Mouse (Mus musculus) liver, embryonic 13.5 days (tissue): ENCODE measurements around the gene Pptc7. TPM values are rescaled to one million over a fixed set of nuclear protein-coding genes. Genes with fewer than 3 reads are reported as not detected.

Source experiments
- ATAC-seq: fragments of 200-750 bp; cut with Nextera tagmentation; 2 replicates; pipeline ENCODE4 v1.8.0; 2017; ENCODE audit warnings: low read depth, mild to moderate bottlenecking, moderate number of reproducible peaks, moderate library complexity
- DNase-seq: peaks from one replicate; pipeline ENCODE4 v3.0.0; 2022
- H3K27ac ChIP-seq: fragments of 300-500 bp; sonication (generic); 2 replicates; pipeline ENCODE4 v1.5.1; 2015; ENCODE audit warnings: moderate library complexity, mild to moderate bottlenecking, inconsistent platforms
- H3K27me3 ChIP-seq: fragments of 300-500 bp; sonication (generic); 2 replicates; pipeline ENCODE4 v1.6.1; 2015; ENCODE audit warnings: mild to moderate bottlenecking, inconsistent platforms
- H3K36me3 ChIP-seq: fragments of 300-500 bp; sonication (generic); 2 replicates; pipeline ENCODE4 v1.6.1; 2015; ENCODE audit warnings: mild to moderate bottlenecking, inconsistent platforms
- H3K4me1 ChIP-seq: fragments of 300-500 bp; sonication (generic); replicated peaks from 2 replicates; pipeline ENCODE4 v1.6.1; 2015; ENCODE audit warnings: inconsistent platforms
- H3K4me2 ChIP-seq: fragments of 300-500 bp; sonication (generic); 2 replicates; pipeline ENCODE4 v1.6.1; 2015; ENCODE audit warnings: inconsistent platforms, mild to moderate bottlenecking, moderate library complexity
- H3K4me3 ChIP-seq: fragments of 300-500 bp; sonication (generic); replicated peaks from 2 replicates; pipeline ENCODE4 v1.5.1; 2015; ENCODE audit warnings: mild to moderate bottlenecking, inconsistent platforms
- H3K9ac ChIP-seq: fragments of 300-500 bp; sonication (generic); 2 replicates; pipeline ENCODE4 v1.6.1; 2015; ENCODE audit warnings: mild to moderate bottlenecking, inconsistent platforms
- H3K9me3 ChIP-seq: fragments of 300-500 bp; sonication (generic); replicated peaks from 2 replicates; pipeline ENCODE4 v1.6.1; 2016; ENCODE audit warnings: inconsistent platforms
- WGBS: fragments of 180-500 bp; shearing (Covaris S2); methylation state at CpG from one replicate; pipeline ENCODE4 v1.1.7; 2015; ENCODE audit not compliant: insufficient replicate concordance; 5-methylcytosine and 5-hydroxymethylcytosine counted together
- polyA plus RNA-seq: library from polyadenylated mRNA; unstranded; fragments of >200 nt; fragmentation: Nextera tagmentation; extraction: Ambion mirVana; gene quantifications from 2 replicates; pipeline ENCODE4 v1.2.1, GENCODE M21; 2015

Gene Pptc7
- 3.4 and 3.5 TPM in 2 replicates for polyA plus RNA-seq

DNA sequence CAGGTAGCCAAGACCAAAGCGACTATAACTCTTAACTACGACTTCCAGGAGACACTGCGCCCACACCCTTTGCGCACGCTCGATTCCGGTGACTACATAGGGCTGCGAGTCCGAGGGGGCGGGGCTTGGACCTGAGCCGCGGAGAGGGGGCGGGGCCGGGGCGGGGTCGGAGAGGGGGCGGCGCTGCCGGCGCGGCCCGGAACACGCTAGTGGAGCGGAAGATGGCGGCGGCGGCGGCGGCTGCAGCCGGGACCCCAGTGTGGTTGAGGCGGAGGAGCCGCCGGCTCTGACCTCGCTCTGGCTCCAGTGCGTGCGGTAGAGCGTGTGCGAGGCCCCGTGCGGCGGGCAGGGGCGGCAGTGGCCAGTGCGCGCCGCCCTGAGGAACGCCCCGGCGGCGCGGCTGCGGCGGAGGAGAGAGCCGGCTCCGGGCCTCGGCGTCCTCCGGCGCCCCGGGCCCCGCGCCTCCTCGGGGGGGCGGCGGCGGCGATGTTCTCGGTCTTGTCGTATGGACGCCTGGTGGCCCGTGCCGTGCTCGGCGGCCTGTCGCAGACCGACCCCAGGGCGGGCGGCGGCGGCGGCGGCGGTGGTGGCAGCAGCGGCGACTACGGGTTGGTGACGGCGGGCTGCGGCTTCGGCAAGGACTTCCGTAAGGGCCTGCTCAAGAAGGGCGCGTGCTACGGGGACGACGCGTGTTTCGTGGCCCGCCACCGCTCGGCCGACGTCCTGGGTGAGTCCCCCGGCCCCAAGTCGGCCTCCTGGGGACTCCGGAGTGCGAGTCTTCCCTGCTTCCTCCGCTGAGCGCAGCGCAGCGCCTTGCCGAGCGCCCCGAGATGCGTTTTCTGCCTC lies at the start of gene Pptc7:
Gene Pptc7 (plus strand): TSS at position 183 of the 846 bp plus-strand sequence.
- under 1% methylated on average over 85 of the region's 114 CpGs for WGBS

DNA sequence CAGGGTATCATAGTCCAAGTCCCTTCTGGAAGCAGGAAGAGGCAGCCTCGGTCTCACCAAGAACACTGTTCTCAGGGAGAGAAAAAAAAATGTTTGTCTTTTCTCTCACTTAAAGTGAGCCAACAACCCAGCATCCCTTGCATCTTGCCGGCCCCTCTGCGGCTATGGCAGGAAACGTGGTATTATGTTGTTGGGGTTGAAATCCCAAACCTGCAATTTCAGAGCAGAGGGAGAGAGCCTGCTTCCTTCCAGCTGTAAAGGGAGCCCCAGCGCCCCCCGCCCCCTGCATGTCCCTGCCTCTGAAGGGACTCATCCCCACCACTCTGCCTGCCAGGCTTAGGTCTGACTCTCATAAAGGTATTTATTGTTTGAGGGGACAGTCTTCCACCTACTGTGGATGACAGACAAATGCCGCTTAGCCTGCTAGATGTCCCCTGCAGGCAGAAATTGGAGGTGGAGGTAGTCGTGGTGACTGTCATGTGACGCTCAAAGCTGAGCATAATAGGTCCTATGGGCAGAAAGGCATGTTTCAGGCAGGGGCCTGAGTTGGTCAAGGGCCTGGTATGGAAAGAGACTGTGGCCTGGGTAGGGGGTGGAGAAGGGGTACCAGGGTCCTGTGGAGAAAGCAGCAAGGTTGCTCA lies 48.8 kb upstream of the Pptc7 start:
- H3K9ac ChIP-seq = no peak overlapping the region
- no peaks in the 10 kb centered on the region for H3K27me3 ChIP-seq
- H3K36me3 ChIP-seq = no peaks in the 10 kb centered on the region
- no peaks in the 10 kb centered on the region for H3K9me3 ChIP-seq
- no peak for ATAC-seq
- H3K27ac ChIP-seq = no peak overlapping the region; the same call in 1 of the 2 replicates
- WGBS = 32% methylated on average over 9 of the region's 9 CpGs
- DNase-seq = no peak
- peaks cover 15% of the 10 kb centered on the region; the same call in 1 of the 2 replicates for H3K4me1 ChIP-seq
- H3K4me3 ChIP-seq = no peak overlapping the region
- H3K4me2 ChIP-seq = no peak overlapping the region

More for the DNA sequence above, at the start of gene Pptc7:
- Histone ChIP-seq H3K27ac (peak within 1 kb of the TSS; percentile 75), H3K4me2 (peak within 1 kb of the TSS; percentile 100), H3K36me3 (peaks cover 8% of the 10 kb centered on the region), H3K4me1 (peaks cover 73% of the 10 kb centered on the region), H3K9ac (peak within 1 kb of the TSS; percentile 91), H3K9me3 (no peaks in the 10 kb centered on the region), H3K4me3 (peak within 1 kb of the TSS; percentile 97), H3K27me3 (peaks cover 29% of the 10 kb centered on the region)
- DNase-seq (peak; percentile 86), ATAC-seq (peak; percentile 91)

DNA sequence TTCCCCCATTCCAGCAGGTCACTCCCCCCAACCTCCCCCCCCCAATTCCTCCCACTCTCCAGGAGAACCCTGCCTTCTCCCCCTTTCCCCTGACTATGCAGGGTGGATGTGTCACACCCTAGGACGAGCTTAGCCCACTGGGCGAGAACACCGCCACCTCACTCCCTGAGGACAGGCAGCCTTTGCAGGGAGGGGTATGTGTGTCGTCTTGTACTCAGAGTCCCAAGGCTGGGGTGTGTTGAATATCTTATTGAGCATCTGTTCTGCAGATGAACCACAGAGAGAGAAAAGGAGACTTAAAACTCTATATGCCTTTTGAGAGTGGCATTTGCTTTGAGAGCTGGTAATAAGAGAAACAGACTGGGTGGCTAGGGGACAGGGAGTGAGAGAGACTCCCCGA lies 47.0 kb upstream of the Pptc7 start:
- WGBS = 55% methylated on average over 5 of the region's 5 CpGs
- Histone ChIP-seq H3K9ac (no peak overlapping the region), H3K4me3 (no peak overlapping the region), H3K4me2 (no peak overlapping the region), H3K27me3 (no peaks in the 10 kb centered on the region), H3K4me1 (peaks cover 13% of the 10 kb centered on the region; the same call in 1 of the 2 replicates), H3K9me3 (no peaks in the 10 kb centered on the region), H3K27ac (no peak overlapping the region), H3K36me3 (no peaks in the 10 kb centered on the region)
- DNase-seq (no peak), ATAC-seq (no peak)

- no peaks in the 10 kb centered on the region for H3K36me3 ChIP-seq
- H3K4me1 ChIP-seq = peaks cover 7% of the 10 kb centered on the region; the same call in 1 of the 2 replicates
- no peak overlapping the region for H3K4me2 ChIP-seq
- no peak for ATAC-seq
- no peak overlapping the region for H3K4me3 ChIP-seq
- WGBS = 64% methylated on average over 7 of the region's 7 CpGs
- no peak for DNase-seq
- H3K9ac ChIP-seq = no peak overlapping the region
- H3K27ac ChIP-seq = no peak overlapping the region
- no peaks in the 10 kb centered on the region for H3K27me3 ChIP-seq
- no peaks in the 10 kb centered on the region for H3K9me3 ChIP-seq
Measured at GRCm38 (mm10) chr5:122239618-122240017, 44.5 kb upstream of the Pptc7 start.

DNA sequence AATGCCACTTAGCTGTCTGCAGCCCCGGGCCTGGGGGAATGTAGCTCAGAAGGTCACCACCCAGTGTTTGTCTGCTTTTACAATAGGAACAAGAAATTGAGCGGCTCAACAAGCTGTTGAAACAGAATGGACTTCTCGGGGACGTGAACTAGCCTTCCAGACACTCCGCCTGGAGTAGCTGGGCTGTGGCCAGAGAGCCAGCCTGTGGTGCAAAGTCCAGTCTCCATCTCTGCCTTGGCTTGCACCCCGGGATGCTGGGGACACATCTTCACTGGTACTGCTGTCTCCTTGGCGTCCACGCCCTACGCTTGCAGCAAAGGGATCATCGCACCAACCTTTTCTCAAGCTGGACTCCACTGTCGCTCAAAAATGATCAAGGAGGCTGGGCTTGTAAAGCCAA lies 43.6 kb upstream of the Pptc7 start:
- Histone ChIP-seq H3K27me3 (no peaks in the 10 kb centered on the region), H3K9me3 (no peaks in the 10 kb centered on the region), H3K4me3 (no peak overlapping the region), H3K36me3 (no peaks in the 10 kb centered on the region), H3K9ac (no peak overlapping the region), H3K4me2 (no peak overlapping the region), H3K27ac (no peak overlapping the region), H3K4me1 (peaks cover 7% of the 10 kb centered on the region; the same call in 1 of the 2 replicates)
- 78% methylated on average over 11 of the region's 11 CpGs for WGBS
- no peak for DNase-seq
- no peak for ATAC-seq

- ATAC-seq (no peak), DNase-seq (no peak)
- 50% methylated on average over 1 of the region's 1 CpGs for WGBS
- Histone ChIP-seq H3K9ac (no peak overlapping the region), H3K4me2 (no peak overlapping the region), H3K4me3 (no peak overlapping the region), H3K27me3 (no peaks in the 10 kb centered on the region), H3K27ac (no peak overlapping the region), H3K9me3 (no peaks in the 10 kb centered on the region), H3K4me1 (peaks cover 7% of the 10 kb centered on the region; the same call in 1 of the 2 replicates), H3K36me3 (no peaks in the 10 kb centered on the region)
Measured at GRCm38 (mm10) chr5:122240989-122241388, 43.2 kb upstream of the Pptc7 start.

DNA sequence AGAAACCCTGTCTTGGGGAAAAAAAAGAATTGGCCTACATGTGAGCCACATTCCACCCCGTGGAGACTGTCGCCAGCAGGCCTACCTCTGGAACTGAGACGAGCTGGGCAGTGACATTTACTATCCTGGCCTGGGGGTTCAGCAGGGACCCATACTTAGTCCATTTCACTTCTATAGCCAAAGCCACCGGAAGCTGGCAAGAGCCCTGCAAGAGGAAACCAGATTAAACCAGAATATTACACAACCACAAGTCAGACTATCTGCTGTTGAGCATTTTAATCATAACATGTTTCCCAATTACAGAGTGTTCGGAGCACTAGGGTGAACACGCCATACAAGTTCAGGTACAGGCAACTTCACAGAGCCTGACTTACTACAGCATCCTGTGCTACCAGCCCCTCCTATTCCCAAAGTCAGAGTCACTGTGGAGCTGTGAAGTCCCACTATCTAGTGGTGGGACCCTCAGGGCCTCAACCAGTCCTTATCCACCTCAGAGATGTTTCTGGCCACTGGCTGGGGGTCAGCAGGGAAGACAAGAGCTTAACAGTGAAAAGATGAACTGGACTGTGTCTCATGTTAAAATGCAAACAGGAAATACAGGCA lies 41.5 kb upstream of the Pptc7 start:
- no peak overlapping the region for H3K4me2 ChIP-seq
- ATAC-seq (no peak), DNase-seq (no peak)
- no peaks in the 10 kb centered on the region for H3K27me3 ChIP-seq
- 65% methylated on average over 6 of the region's 6 CpGs for WGBS
- H3K27ac ChIP-seq = no peak overlapping the region
- H3K9me3 ChIP-seq = no peaks in the 10 kb centered on the region
- H3K4me3 ChIP-seq = no peak overlapping the region
- H3K36me3 ChIP-seq = no peaks in the 10 kb centered on the region
- peaks cover 7% of the 10 kb centered on the region; the same call in 1 of the 2 replicates for H3K4me1 ChIP-seq
- H3K9ac ChIP-seq = no peak overlapping the region

GRCm38 (mm10) chr5:122243781-122244523 lies 40.2 kb upstream of the Pptc7 start:
- Histone ChIP-seq H3K9ac (no peak overlapping the region), H3K27me3 (no peaks in the 10 kb centered on the region), H3K36me3 (no peaks in the 10 kb centered on the region), H3K4me3 (no peak overlapping the region), H3K4me1 (peaks cover 7% of the 10 kb centered on the region; the same call in 1 of the 2 replicates), H3K9me3 (no peaks in the 10 kb centered on the region), H3K4me2 (no peak overlapping the region), H3K27ac (no peak overlapping the region)
- no peak for DNase-seq
- WGBS = 82% methylated on average over 17 of the region's 17 CpGs
- no peak for ATAC-seq

DNA sequence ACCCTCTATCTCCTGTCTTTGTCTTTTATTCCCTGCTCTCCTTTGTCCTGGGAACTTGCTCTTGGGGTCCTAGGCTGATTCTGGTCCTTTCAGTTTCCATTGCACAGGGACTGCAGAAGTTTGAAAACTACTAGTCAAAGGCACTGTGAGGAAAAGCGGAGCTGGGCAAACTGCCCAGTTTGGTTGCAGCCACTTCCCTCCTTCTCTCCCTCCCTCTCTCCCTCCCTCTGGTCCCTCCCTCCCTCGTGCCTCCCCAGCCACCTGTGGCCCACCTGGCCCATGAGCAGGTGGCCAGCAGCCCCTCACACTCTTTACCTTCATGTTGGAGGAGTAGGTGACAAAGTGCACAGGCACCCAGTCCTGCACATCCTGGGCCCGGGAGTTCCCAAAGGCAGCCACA lies 39.0 kb upstream of the Pptc7 start:
- no peak for ATAC-seq
- no peaks in the 10 kb centered on the region for H3K36me3 ChIP-seq
- peaks cover 7% of the 10 kb centered on the region; the same call in 1 of the 2 replicates for H3K4me1 ChIP-seq
- H3K27ac ChIP-seq = no peak overlapping the region
- no peak overlapping the region for H3K4me2 ChIP-seq
- 51% methylated on average over 3 of the region's 3 CpGs for WGBS
- no peak overlapping the region for H3K4me3 ChIP-seq
- no peak overlapping the region for H3K9ac ChIP-seq
- DNase-seq = no peak
- no peaks in the 10 kb centered on the region for H3K9me3 ChIP-seq
- no peaks in the 10 kb centered on the region for H3K27me3 ChIP-seq

- H3K9me3 ChIP-seq = no peaks in the 10 kb centered on the region
- DNase-seq = no peak
- no peak overlapping the region for H3K27ac ChIP-seq
- no peaks in the 10 kb centered on the region for H3K36me3 ChIP-seq
- no peak overlapping the region for H3K9ac ChIP-seq
- H3K4me1 ChIP-seq = peaks cover 7% of the 10 kb centered on the region; the same call in 1 of the 2 replicates
- no peaks in the 10 kb centered on the region for H3K27me3 ChIP-seq
- no peak overlapping the region for H3K4me3 ChIP-seq
- no peak overlapping the region for H3K4me2 ChIP-seq
- ATAC-seq = no peak
- 69% methylated on average over 10 of the region's 10 CpGs for WGBS
Measured at GRCm38 (mm10) chr5:122246547-122247167, 37.5 kb upstream of the Pptc7 start.
